Mouse (Mus musculus) frontal cortex, adult 2 months (tissue): ENCODE measurements at regions not wholly inside any gene's neighbourhood (a gene's known extent, or its start where the extent isn't known, plus 50 kb on each side); places are given as distances from the start of the nearest gene placed in this dataset.

Source experiments
- DNase-seq, 2 experiments: peaks; one replicate each; pipeline ENCODE4 v3.0.0; 2022; ENCODE audit warnings: low spot score in 1 of 2; ENCODE audit errors: extremely low spot score in 1 of 2

DNA sequence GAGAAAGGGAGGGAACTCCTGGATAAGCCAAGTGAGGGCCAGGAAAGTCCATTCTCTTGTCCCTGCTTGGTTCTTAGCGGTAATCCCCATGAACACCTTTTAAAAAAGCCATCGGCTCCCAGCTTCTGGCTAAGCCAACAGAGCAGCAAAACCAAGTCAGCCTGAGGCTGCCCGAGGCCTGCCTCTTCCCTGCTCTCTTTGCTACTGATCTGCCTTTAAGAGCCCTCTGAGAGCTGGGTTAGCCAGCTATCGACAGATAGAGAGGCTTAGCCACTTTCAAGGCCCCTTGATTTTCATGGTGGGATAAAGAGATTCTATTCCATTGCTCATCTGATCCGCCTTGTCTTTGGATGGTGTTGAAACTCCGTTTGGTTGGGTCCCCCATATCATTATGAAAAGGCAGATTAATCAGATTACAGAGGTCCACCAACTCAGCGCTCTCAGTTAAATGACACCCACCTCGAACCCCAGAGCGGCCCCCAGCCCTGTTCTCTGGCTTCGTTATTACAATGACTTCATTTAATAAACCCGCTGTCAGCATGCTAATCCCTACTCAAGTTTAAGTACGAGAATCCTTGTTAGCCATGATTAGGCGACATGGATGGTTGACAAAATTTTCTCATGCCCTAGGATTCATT is 66.1 kb downstream of the Slc4a3 start:
- DNase-seq, result no peak

DNA sequence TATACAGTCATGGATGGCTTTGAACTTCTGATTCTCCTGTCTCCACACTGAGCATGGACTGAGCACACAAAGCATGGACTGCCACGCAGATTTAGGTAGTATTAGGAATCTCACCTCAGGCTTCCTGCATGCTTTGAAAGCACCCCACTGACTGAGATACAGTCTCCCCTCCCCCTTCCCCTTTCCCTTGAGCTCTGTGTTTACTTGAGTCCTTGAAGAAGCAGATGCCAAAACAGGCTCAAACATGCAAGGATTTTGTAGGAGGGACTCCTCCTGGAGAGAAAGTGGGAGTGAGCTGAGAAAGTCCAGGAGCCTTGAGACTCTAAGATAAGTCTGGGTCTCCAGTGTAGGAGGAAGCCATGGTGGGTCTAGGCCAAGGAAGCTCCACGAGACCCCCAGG is 67.1 kb downstream of the Slc4a3 start:
- DNase-seq, result no peak

DNA sequence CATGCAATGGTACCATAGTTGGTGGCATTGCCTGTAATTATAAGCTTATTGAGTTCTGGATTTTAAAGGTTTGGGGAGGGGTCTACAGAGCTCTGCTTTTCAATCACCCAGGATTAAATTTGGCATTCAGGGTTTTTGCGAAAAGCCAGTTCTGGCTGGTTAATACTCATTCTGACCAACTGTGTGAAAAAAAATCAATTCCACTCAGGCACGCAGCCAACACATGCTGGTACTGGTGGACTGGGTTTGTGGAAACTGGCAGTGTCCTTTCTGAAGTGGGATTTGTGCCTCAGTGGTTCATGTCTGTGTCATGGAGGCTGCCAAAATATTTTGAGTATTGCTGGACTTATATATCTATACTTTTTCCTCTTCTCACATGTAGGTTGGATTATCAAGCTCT is 70.9 kb downstream of the Slc4a3 start:
- DNase-seq, result no peak

DNA sequence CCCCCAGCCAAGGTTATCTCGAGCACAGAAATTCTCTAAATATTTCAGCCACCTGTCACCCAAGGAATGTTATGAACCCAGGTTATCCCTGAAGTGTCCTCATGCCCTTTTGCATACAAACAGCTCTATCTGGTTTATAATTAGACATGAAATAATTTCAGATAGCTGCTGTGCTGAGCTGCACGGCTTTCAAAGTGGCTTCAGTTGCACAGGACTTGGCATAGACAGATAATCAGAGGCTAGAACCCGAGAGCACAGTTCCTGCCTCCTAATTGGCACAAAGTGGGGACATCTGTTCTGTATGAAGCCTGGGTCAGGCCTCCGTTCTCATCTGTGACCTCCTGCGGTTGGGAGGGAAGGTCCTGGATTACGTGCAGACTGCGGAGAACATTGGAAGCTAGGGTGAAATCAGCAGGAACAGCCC is 72.3 kb downstream of the Slc4a3 start:
- no peak for DNase-seq

DNA sequence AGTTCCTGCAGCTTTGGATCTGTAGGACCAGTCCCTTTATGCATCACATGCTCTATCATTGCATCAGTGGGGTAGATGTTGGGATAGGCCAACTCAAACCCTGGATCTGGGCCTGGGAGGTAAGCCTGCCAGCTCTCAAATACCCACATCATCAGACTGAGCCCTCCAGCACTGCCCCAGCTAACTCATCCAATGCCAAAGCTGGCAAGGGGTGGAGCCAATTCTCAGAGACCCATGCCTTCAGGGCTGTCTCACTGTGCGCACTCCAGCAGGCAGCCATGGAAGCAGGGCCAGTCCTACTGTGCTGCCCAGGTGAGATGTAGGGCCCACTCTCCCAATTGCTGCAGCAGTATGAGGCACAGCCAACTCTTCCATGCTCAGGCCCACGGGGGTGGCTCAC is 84.2 kb downstream of the Slc4a3 start:
- no peak for DNase-seq

DNA sequence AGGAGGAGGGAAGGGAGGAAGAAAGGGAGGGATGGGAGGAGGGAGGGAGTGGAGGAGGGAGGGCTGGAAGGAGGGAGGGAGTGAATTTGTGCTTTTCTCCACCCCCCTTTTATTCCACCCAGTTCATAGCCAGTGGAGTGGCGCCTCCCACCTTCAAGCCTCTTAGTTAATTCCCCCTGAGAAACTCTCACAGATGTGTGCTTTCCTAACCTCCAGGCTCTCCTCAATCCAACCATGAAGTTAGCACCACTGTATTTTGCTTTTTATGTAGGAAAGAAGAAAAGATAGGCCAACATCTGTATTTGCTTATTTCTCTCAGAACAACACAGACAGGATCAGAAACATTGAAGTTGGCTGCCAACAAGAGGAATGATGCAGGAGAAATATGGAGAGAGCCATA is 85.7 kb downstream of the Slc4a3 start:
- DNase-seq, result no peak

DNA sequence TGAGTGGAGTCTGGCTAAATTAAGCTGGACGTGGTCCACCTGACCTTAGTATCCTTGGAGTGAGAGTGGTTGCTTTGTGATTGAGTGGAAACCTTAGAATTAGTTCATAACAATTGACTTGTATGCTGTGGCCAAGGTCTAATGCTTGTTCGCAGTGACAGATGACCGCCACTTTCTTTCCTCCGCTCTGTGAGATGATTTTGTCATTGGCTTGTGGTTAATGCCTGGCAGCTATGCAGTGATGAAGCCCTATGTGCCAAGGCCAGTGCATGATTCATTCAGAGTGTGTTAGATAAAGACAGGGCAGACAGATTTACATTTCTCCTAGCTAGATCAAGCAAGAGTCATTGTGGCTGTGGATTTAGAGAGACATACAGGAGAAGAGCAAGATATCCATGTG is 89.5 kb downstream of the Slc4a3 start:
- no peak for DNase-seq

DNA sequence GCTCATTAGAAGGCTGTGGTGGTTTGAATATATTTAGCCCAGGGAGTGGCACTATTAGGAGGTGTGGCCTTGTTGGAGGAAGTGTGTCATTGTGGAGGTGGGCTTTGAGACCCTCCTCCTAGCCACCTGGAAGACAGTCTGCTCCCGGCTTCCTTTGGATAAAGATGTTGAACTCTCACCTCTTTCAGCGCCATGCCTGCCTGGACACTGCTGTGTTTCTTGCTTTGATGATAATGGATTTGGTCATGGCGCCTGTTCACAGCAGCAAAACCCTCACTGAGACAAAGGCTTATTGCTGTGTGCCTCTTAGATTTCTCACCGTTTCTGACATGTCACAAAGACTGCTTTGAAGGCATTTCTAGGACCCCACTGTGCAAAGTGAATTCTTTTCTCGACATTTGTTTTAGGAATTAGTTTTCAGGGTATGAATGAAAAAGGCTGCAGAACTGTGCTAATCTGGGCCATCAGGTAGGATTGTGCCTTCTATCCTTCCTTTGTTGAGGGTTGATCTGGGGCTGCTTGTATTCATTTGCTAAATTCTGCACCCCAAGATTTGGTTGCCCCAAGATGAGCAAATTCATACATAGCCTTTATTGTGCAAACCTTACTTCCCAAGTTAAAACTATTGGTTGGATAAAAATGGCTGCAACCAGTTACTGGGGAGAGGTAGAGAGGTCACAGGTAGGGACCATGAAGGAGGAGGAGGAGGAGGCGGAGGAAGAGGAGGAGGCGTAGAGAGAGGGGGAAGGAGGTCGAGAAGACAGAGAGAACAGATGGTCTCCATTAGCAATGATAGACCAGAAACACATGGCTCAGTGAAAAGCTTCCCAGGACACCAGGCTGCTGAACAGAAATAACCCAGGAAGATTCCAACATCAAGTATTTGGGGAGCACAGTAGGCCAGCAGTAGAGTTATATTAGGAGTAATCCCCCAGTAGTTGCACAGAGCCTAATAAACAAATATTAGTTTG is 93.2 kb downstream of the Slc4a3 start:
- DNase-seq, result no peak

DNA sequence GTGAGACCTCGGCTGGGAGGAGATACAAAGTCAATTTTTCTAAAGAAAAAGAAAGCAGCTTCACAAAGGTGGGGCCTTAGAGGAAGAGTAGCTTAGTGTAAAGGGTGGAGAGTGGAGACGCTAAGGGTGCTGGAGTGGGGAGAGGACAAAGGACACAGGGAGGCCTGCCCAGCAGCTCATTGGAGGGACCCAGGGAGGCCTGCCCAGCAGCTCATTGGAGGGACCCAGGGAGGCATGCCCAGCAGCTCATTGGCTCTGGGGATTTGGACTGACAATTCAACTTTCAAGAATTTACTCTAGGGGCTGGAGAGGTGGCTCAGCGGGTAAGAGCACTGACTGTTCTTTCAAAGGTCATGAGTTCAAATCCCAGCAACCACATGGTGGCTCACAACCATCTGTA is 96.4 kb downstream of the Slc4a3 start:
- DNase-seq, result no peak

DNA sequence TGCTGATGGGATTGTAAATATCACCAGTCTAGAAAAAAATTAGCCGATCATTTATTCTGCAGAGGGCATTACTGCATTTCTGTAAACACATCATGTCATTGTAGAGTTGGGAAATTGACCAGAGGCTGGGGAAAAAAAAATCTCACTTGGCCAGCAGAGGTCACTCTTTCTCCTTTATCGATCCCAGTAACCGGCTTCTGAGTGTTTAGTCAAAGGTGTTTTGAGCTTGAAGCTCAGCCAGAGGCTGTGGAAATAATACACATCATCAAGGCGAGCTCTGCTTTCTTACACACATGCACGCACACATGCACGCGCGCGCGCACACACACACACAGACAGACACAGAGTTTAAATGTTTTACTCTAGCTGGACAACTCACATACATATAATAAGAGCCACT is 106.5 kb downstream of the Slc4a3 start:
- DNase-seq, result peak; percentile 60 to 93

DNA sequence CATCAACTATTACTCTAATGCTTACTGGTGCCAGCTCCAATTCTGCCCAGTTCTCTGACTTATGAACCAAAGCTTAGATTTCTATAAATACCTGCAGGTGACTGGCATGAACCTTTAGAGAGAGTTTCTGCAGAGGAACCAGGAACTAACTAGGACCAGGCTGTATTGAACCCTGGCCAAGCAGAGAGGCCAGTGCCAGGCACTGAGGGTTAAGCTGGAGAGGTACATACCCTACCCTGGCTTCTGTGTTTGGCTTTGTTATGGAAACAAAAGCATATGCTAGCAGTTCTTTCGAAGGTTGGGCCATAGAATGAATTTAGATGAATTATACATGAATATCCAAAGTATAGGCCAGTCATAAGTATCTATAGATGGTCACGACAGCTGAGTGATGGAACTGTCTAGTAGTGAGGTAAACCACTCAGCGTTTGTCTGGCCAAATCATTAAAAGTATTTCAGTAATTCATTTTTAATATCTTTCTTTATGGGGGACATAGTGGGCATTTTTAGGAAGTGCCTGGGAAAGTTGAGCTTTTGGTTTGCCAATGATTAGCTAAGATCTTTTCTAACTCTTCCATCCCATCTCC is 107.0 kb downstream of the Slc4a3 start:
- DNase-seq, result no peak

DNA sequence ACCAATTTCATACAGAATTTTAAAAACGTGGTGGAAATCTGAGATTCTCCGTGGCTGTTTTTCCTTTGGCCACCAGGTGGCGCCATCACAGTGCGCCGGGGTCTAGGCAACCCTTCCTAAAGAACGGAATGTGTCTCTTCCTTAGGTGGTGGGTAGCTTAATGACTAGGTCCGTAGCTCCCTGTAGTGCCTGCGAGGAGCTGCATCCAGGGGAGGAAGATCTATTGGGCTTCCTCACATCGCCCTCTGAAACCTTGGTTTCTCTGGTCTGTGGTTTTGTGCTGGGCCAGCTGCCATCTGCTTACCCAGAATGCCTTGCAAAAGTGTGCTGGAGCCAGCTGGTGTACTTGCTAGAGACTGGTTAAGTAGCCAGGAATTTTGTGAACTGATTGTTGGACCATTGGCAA is 107.6 kb downstream of the Slc4a3 start:
- peak; percentile 47 to 86 for DNase-seq

DNA sequence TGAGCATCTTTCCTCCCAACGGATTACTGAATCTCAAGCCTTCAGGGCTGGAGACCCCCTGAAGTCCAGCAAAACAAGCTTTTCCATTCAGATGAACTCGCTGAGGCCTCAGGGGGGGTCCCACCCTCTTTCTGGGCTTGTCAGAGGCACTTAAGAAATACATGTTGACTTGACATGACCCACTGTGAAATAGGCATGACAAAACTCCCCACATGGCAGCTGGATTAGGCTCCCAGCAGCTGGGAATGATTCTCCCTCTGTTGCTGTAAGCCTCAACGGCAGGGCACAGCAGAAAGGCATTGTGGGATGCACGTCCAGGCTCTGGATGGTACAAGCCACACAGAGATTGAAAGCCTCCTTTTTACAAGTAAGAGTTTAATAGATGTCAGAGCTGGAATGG is 110.5 kb downstream of the Slc4a3 start:
- no peak for DNase-seq

DNA sequence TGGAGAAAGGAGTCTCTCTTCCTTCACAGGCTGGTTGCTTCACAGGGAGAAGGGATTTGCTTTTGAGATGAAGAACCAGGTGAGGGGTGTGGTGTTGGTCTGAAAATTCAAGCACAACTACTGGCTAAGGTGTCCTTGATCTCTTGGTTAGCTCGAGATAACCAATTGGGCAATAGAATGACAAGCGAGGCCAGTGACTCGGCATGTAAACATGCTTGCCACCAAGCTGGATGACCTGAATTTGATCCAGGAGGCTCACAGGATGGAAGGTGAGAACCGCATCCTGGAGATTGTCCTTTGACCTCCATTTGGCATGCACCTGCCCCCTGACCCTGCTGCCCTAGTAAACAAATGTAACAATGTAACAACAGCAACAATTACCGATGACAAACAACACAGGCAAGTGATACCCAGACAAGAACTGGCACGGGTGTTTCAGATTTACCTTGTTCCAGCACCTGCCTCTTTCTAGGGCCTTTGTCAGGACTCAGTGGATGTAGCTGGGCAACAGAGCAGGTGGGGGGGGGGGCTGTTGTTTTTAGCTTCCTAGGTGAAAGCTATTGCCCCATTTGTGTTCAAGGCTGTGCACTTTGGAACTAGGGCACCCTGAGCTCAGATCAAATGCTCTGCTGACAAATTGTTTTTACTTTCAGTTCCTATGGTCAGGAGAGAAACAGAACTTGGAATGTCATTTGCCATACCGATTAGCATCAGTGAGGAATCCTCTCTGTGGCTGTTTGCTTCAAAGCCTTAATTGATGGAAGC is 114.5 kb downstream of the Slc4a3 start:
- no peak for DNase-seq

DNA sequence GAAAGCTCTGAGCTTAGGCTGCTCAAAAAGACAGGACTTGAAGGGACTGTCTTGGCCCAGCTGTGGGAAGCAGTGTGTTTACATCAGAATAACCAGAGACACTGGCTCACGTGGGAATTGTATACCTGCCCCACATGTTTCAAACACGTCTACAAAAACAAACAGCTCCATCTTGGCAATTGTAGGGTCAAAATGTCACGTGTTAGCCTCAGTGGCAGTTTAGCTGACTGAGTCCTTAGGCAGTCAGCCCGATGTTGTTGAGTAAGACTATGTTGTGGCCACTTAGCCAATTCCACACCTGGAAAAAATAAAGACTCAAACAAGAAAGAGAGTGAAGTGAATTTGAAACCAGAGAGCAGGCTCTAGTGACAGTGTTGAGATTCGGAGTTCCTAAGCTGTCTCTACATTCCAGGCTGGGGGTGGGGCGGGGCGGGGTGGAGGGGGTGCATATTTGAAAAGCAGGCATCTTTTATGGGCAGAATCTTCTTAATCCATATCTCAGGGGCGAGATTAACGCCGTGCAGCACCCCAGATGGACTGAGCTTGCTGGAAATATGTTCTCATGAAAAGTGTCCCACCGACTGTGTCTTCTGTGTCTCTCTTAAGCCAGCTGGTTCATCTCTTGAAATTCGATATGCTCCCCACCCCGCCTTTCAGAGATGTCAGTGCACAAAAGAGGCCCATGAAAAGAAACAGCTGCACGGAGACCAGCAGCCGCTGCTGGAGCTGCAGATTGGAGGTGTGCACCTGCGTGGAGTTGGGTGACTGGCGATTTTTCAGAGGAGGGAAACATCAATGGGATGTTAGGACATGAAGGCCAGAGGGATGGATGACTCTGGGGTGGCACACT is 116.3 kb downstream of the Slc4a3 start:
- DNase-seq, result no peak

DNA sequence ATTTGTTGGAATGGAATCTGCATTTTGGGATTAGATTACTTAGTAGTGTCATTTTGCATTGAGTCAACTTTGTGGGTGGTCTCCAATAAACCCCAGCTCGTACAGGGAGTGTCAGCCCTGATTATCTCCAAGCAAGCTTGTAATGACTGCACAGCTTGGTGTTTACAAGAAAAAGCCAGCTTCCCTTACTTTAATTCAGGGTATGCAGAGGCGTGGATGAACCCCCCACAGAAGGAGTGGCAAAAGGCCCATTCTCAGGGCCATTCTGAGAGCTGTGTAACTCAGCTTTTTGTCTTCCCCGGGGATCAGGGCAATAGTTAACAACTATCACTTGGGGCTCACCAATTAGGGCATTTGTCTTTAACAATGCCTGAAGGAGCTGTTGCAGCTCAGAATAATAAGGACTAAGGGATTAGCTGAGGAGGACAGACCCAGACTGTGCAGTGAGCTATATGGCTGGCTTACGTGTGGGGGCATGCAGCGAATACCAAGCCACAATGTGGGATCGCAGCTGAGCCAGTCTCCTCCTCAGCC is 121.7 kb downstream of the Slc4a3 start:
- no peak for DNase-seq

DNA sequence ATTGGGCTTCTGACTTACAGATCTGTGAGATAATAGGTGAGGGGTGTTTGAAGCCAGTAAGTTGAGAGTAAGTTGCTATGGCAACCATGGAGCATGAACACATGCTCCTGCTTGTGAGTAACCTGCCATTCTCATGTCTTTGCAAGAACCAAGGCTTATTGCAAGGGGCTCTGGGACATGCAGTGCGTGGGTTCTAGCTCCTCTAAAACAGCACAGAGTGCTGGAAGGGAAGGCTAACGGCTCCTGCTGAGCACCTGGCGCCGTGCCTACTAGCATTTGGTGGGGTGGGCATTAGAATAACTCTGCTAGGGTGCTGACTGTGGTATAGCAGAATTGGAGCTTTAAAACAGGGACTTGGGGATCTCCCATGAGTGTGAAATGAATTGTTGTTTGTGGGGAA is 130.2 kb downstream of the Slc4a3 start:
- no peak for DNase-seq

DNA sequence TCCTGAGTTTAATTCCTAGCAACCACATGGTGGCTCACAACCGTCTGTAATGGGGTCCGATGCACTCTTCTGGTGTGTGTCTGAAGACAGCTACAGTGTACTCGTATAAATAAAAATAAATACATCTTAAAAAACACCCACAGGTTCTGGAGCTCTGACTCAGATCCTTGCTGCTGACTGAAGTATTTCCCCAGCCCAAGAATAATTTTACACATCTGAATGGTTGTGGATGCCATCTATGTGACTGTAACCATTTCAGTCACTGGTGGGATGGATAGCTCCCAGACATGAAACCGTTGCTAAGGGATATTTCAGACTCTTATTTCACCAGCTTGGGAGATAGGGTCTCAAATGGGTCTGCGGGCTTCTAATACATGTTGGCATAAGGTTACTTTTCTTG is 131.6 kb downstream of the Slc4a3 start:
- DNase-seq, result no peak

DNA sequence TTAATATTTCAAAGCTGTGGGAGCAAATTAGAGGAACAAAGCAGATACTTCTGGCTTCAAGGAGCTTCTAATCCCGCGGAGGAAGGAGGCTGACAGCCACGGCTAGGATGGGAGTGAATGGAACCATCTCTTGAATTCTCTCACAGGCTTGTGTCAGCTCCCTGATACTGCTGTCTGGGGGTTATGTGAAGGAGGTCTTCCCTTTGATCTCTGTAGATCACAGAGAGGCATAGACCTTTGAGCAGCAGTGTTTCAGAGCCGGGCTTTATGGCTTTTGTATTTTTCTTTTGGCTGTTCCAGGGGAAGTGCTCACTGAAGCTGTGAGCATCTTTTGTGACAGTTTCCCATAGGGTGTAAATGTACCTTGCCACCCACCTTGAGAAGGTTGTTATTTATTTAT is 132.2 kb downstream of the Slc4a3 start:
- no peak for DNase-seq

DNA sequence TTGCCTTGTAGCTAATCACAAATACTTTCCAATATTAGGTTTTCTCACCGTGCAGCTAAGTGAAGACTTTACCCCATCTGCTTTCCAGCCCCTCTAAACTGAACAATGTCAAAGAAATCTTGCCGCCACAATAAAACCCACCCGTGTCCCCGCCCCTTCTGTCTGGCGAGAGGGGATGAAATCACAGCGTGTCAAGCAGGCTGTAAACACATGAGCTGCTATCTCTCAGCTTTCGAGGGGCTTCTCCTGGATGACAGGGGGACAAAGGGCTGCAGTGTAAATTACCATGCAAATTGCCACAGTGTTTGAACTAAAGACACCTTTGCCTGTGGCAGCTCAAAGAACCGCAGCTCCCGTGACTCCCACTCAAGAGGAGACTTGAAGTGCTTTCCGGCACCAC is 134.3 kb downstream of the Slc4a3 start:
- DNase-seq, result no peak
